Mouse (Mus musculus): ENCODE measurements at regions not wholly inside any gene's neighbourhood (a gene's known extent, or its start where the extent isn't known, plus 50 kb on each side); places are given as distances from the start of the nearest gene placed in this dataset.

DNA sequence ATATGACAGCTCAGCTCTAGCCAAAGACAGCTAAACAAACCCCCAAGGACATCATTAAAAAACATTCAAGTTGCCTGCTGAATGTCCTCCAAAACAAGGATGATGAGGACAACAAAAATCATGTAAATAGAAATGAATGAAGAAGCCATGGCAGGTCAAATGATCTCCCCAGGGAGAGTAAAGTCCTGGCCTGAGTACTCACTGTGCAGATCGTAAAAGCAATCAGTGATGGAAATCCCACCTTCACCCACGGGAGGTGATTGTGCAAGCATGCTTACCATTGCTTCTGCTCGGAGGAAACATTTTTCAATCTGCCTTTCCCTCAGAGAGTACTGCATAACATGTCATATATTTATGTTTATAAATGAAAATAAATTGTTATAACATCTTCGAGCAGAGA, 119.1 kb upstream of the Mrps30 start:
- H3K27ac ChIP-seq = no peak overlapping the region
- 47% methylated on average over 4 of the region's 4 CpGs for WGBS (ENCODE audit: insufficient replicate concordance)
- TF ChIP-seq EP300 (IDR thresholded peaks at IDR 0.05; ENCODE audit: low read depth) (no peak), CTCF (IDR thresholded peaks at IDR 0.05; ENCODE audit: low read depth) (no peak)

GRCm38 (mm10) chr13:118490610-118491009, 103.6 kb upstream of the Mrps30 start:
- no peaks in the 10 kb centered on the region for H3K9me3 ChIP-seq (ENCODE audit: control insufficient read depth, low read length)
- no peak overlapping the region for H3K27ac ChIP-seq
- DNase-seq (ENCODE audit: low read depth in 3 of 3, low spot score in 3 of 3) = no peak
- H3K27me3 ChIP-seq (ENCODE audit: control insufficient read depth, insufficient read depth, low read length) = no peaks in the 10 kb centered on the region
- no peaks in the 10 kb centered on the region for H3K4me1 ChIP-seq (replicated peaks; ENCODE audit: control insufficient read depth in 2 of 2, insufficient read depth in 2 of 2, low read length in 1 of 2)
- H3K36me3 ChIP-seq (replicated peaks; ENCODE audit: control insufficient read depth, insufficient read depth, low read depth) = no peaks in the 10 kb centered on the region
- no peak for ATAC-seq (ENCODE audit: insufficient read depth)
- TF ChIP-seq CTCF (IDR thresholded peaks at IDR 0.05; ENCODE audit: low read depth) (no peak), EP300 (IDR thresholded peaks at IDR 0.05; ENCODE audit: low read depth) (no peak)
- H3K4me2 ChIP-seq (ENCODE audit: low read depth) = no peak overlapping the region
- WGBS (ENCODE audit: insufficient replicate concordance) = 40% methylated on average over 3 of the region's 3 CpGs
- no peak overlapping the region for H3K4me3 ChIP-seq (ENCODE audit: insufficient read depth in 1 of 2, low read depth in 2 of 2, low read length in 2 of 2)
- no peak overlapping the region for H3K9ac ChIP-seq (replicated peaks)

More for the DNA sequence above, 119.1 kb upstream of the Mrps30 start:
- Histone ChIP-seq H3K36me3 (replicated peaks; ENCODE audit: control insufficient read depth, insufficient read depth, low read depth) (no peaks in the 10 kb centered on the region), H3K9me3 (ENCODE audit: control insufficient read depth, low read length) (no peaks in the 10 kb centered on the region), H3K4me1 (replicated peaks; ENCODE audit: control insufficient read depth in 2 of 2, insufficient read depth in 2 of 2, low read length in 1 of 2) (no peaks in the 10 kb centered on the region), H3K4me2 (ENCODE audit: low read depth) (no peak overlapping the region), H3K4me3 (ENCODE audit: insufficient read depth in 1 of 2, low read depth in 2 of 2, low read length in 2 of 2) (no peak overlapping the region), H3K27me3 (ENCODE audit: control insufficient read depth, insufficient read depth, low read length) (no peaks in the 10 kb centered on the region), H3K9ac (replicated peaks) (no peak overlapping the region)
- DNase-seq (ENCODE audit: low read depth in 3 of 3, low spot score in 3 of 3) = no peak
- ATAC-seq (ENCODE audit: insufficient read depth) = no peak

DNA sequence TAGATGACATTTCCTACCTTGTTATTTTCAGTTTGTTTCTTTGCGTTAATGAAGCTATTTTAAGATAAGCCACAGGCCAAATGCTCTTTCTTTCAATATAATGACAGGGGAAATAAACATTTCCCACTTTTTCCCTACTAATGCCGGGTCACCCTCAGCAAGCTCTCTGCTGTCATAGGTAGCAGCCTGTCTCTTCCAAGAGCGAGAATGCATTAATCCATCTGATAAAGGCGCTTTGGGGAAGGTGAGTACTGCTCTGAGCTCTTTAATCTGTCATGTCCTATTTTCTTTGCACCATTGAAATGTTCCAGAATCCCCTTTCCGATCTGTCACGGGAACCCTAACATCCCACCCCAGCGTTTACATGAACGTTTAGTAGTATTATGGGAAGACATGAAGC, 96.0 kb upstream of the Mrps30 start:
- 68% methylated on average over 8 of the region's 8 CpGs for WGBS (ENCODE audit: insufficient replicate concordance)
- Histone ChIP-seq H3K4me1 (replicated peaks; ENCODE audit: control insufficient read depth in 2 of 2, insufficient read depth in 2 of 2, low read length in 1 of 2) (no peaks in the 10 kb centered on the region), H3K9ac (replicated peaks) (no peak overlapping the region), H3K9me3 (ENCODE audit: control insufficient read depth, low read length) (no peaks in the 10 kb centered on the region), H3K4me3 (ENCODE audit: insufficient read depth in 1 of 2, low read depth in 2 of 2, low read length in 2 of 2) (no peak overlapping the region), H3K36me3 (replicated peaks; ENCODE audit: control insufficient read depth, insufficient read depth, low read depth) (no peaks in the 10 kb centered on the region), H3K27ac (no peak overlapping the region), H3K4me2 (ENCODE audit: low read depth) (no peak overlapping the region), H3K27me3 (ENCODE audit: control insufficient read depth, insufficient read depth, low read length) (no peaks in the 10 kb centered on the region)
- ATAC-seq (ENCODE audit: insufficient read depth) (no peak), DNase-seq (ENCODE audit: low read depth in 3 of 3, low spot score in 3 of 3) (no peak)
- no peak for TF ChIP-seq CTCF (IDR thresholded peaks at IDR 0.05; ENCODE audit: low read depth)
- TF ChIP-seq EP300 (IDR thresholded peaks at IDR 0.05; ENCODE audit: low read depth) = no peak

GRCm38 (mm10) chr13:118480237-118480636, 93.2 kb upstream of the Mrps30 start:
- TF ChIP-seq EP300 (IDR thresholded peaks at IDR 0.05; ENCODE audit: low read depth) (no peak), CTCF (IDR thresholded peaks at IDR 0.05; ENCODE audit: low read depth) (no peak)
- 14% methylated on average over 1 of the region's 1 CpGs for WGBS (ENCODE audit: insufficient replicate concordance)
- no peaks in the 10 kb centered on the region for H3K27me3 ChIP-seq (ENCODE audit: control insufficient read depth, insufficient read depth, low read length)
- H3K4me3 ChIP-seq (ENCODE audit: insufficient read depth in 1 of 2, low read depth in 2 of 2, low read length in 2 of 2) = no peak overlapping the region
- no peaks in the 10 kb centered on the region for H3K9me3 ChIP-seq (ENCODE audit: control insufficient read depth, low read length)
- H3K4me2 ChIP-seq (ENCODE audit: low read depth) = no peak overlapping the region
- no peak overlapping the region for H3K27ac ChIP-seq
- ATAC-seq (ENCODE audit: insufficient read depth) (no peak), DNase-seq (ENCODE audit: low read depth in 3 of 3, low spot score in 3 of 3) (no peak)
- H3K36me3 ChIP-seq (replicated peaks; ENCODE audit: control insufficient read depth, insufficient read depth, low read depth) = no peaks in the 10 kb centered on the region
- no peak overlapping the region for H3K9ac ChIP-seq (replicated peaks)
- no peaks in the 10 kb centered on the region for H3K4me1 ChIP-seq (replicated peaks; ENCODE audit: control insufficient read depth in 2 of 2, insufficient read depth in 2 of 2, low read length in 1 of 2)

- no peak for ATAC-seq (ENCODE audit: insufficient read depth)
- H3K4me2 ChIP-seq (ENCODE audit: low read depth) = no peak overlapping the region
- TF ChIP-seq EP300 (IDR thresholded peaks at IDR 0.05; ENCODE audit: low read depth) = no peak
- no peak for TF ChIP-seq CTCF (IDR thresholded peaks at IDR 0.05; ENCODE audit: low read depth)
- no peaks in the 10 kb centered on the region for H3K27me3 ChIP-seq (ENCODE audit: control insufficient read depth, insufficient read depth, low read length)
- H3K27ac ChIP-seq = no peak overlapping the region
- no peak overlapping the region for H3K9ac ChIP-seq (replicated peaks)
- no peaks in the 10 kb centered on the region for H3K9me3 ChIP-seq (ENCODE audit: control insufficient read depth, low read length)
- no peak for DNase-seq (ENCODE audit: low read depth in 3 of 3, low spot score in 3 of 3)
- no peak overlapping the region for H3K4me3 ChIP-seq (ENCODE audit: insufficient read depth in 1 of 2, low read depth in 2 of 2, low read length in 2 of 2)
- no peaks in the 10 kb centered on the region for H3K4me1 ChIP-seq (replicated peaks; ENCODE audit: control insufficient read depth in 2 of 2, insufficient read depth in 2 of 2, low read length in 1 of 2)
- H3K36me3 ChIP-seq (replicated peaks; ENCODE audit: control insufficient read depth, insufficient read depth, low read depth) = no peaks in the 10 kb centered on the region
- WGBS (ENCODE audit: insufficient replicate concordance) = 37% methylated on average over 1 of the region's 1 CpGs
These were observed 91.4 kb upstream of the Mrps30 start for GRCm38 (mm10) chr13:118478487-118478886.

Data from liver, embryonic 14.5 days (tissue).